Mouse (Mus musculus) midbrain, postnatal 0 days (tissue): ENCODE data around the gene Sesn3. TPM values are rescaled to one million over a fixed set of nuclear protein-coding genes. Genes with fewer than 3 reads are reported as not detected.
A peak's percentile ranks its signal among the peaks of the same experiment; 100 is the strongest.

Experiments
- ATAC-seq: fragments of 200-750 bp; cut with Nextera tagmentation; 2 replicates; pipeline ENCODE4 v1.8.0; 2017; ENCODE audit warnings: moderate number of reproducible peaks, mild to moderate bottlenecking, moderate TSS enrichment, moderate library complexity; ENCODE audit not compliant: low FRiP score
- DNase-seq: peaks from one replicate; pipeline ENCODE4 v3.0.0-alpha.2; 2015; ENCODE audit warnings: low spot score
- H3K27ac ChIP-seq: fragments of 300-500 bp; sonication (generic); 2 replicates; pipeline ENCODE4 v1.5.1; 2014; ENCODE audit warnings: low read depth, mild to moderate bottlenecking, low read length, mixed read lengths
- H3K27me3 ChIP-seq: fragments of 300-500 bp; sonication (generic); 2 replicates; pipeline ENCODE4 v1.6.1; 2014; ENCODE audit warnings: low read length, control low read depth, mixed read lengths; ENCODE audit not compliant: insufficient read depth
- H3K36me3 ChIP-seq: fragments of 300-500 bp; sonication (generic); 2 replicates; pipeline ENCODE4 v1.6.1; 2014; ENCODE audit warnings: low read length, control low read depth, mixed read lengths; ENCODE audit not compliant: insufficient read depth
- H3K4me1 ChIP-seq: fragments of 300-500 bp; sonication (generic); 2 replicates; pipeline ENCODE4 v1.6.1; 2014; ENCODE audit warnings: mild to moderate bottlenecking, control low read depth, antibody characterized with exemption, low read length, mixed read lengths; ENCODE audit not compliant: insufficient read depth
- H3K4me2 ChIP-seq: fragments of 300-500 bp; sonication (generic); 2 replicates; pipeline ENCODE4 v1.6.1; 2014; ENCODE audit warnings: low read depth, mild to moderate bottlenecking, low read length, mixed read lengths; ENCODE audit not compliant: poor library complexity, severe bottlenecking
- H3K4me3 ChIP-seq: fragments of 300-500 bp; sonication (generic); 2 replicates; pipeline ENCODE4 v1.5.1; 2014; ENCODE audit warnings: low read depth, mild to moderate bottlenecking, low read length, moderate library complexity
- H3K9ac ChIP-seq: fragments of 300-500 bp; sonication (generic); replicated peaks from 2 replicates; pipeline ENCODE4 v1.6.1; 2014; ENCODE audit warnings: mild to moderate bottlenecking, low read length, moderate library complexity, mixed read lengths; ENCODE audit not compliant: poor library complexity, severe bottlenecking
- H3K9me3 ChIP-seq: fragments of 300-500 bp; sonication (generic); 2 replicates; pipeline ENCODE4 v1.6.1; 2016; ENCODE audit warnings: low read length, control low read depth
- CTCF ChIP-seq: IDR thresholded peaks from 2 replicates; pipeline ENCODE4 v1.5.1; 2016; ENCODE audit warnings: antibody characterized with exemption, mild to moderate bottlenecking
- WGBS: fragments of 180-500 bp; shearing (Covaris S2); extraction: QIAGEN DNeasy Blood & Tissue Kit; methylation state at CpG from one replicate; pipeline ENCODE4 v1.1.7; 2014; 5-methylcytosine and 5-hydroxymethylcytosine counted together
- polyA plus RNA-seq: library from polyadenylated mRNA; unstranded; fragments of >200 nt; fragmentation: Nextera tagmentation; extraction: Ambion mirVana; gene quantifications from 2 replicates; pipeline ENCODE4 v1.2.1, GENCODE M21; 2015
- total RNA-seq: library from RNA; depleted of rRNA; stranded (reverse); fragments of >200 nt; gene quantifications from 2 replicates; pipeline ENCODE4 v1.2.3, GENCODE M21; 2014

The Sesn3 gene
- total and polyA plus RNA-seq, 2 experiments from 2014 or later: 22.9 to 59.2 TPM

GRCm38 (mm10) chr9:14349380-14349779 lies 74.5 kb downstream of the Sesn3 start:
- Histone ChIP-seq H3K27me3 (no peaks in the 10 kb centered on the region), H3K9me3 (no peaks in the 10 kb centered on the region), H3K27ac (no peak overlapping the region), H3K36me3 (no peaks in the 10 kb centered on the region; the same call in 1 of the 2 replicates), H3K9ac (no peak overlapping the region), H3K4me3 (no peak overlapping the region), H3K4me1 (no peaks in the 10 kb centered on the region), H3K4me2 (no peak overlapping the region)
- ATAC-seq: no peak
- 90% methylated on average over 5 of the region's 5 CpGs for WGBS
- no peak for DNase-seq
- TF ChIP-seq CTCF: no peak

- Histone ChIP-seq H3K4me1 (no peaks in the 10 kb centered on the region), H3K9ac (no peak overlapping the region), H3K4me3 (no peak overlapping the region), H3K27ac (no peak overlapping the region), H3K36me3 (peaks cover 4% of the 10 kb centered on the region; the same call in 1 of the 2 replicates), H3K27me3 (no peaks in the 10 kb centered on the region), H3K4me2 (no peak overlapping the region), H3K9me3 (no peaks in the 10 kb centered on the region)
- TF ChIP-seq CTCF: no peak
- DNase-seq (no peak), ATAC-seq (no peak)
- 88% methylated on average over 2 of the region's 2 CpGs for WGBS
Measured at GRCm38 (mm10) chr9:14350787-14351186, 75.9 kb downstream of the Sesn3 start.

GRCm38 (mm10) chr9:14352337-14352736 lies 77.5 kb downstream of the Sesn3 start:
- no peaks in the 10 kb centered on the region for H3K9me3 ChIP-seq
- no peak overlapping the region for H3K9ac ChIP-seq
- H3K4me2 ChIP-seq: no peak overlapping the region
- H3K27ac ChIP-seq: no peak overlapping the region
- H3K4me1 ChIP-seq: no peaks in the 10 kb centered on the region
- no peak overlapping the region for H3K4me3 ChIP-seq
- ATAC-seq: no peak
- no peaks in the 10 kb centered on the region for H3K27me3 ChIP-seq
- WGBS: 86% methylated on average over 1 of the region's 1 CpGs
- peaks cover 12% of the 10 kb centered on the region for H3K36me3 ChIP-seq
- no peak for TF ChIP-seq CTCF
- no peak for DNase-seq

GRCm38 (mm10) chr9:14354852-14355251 lies 80.0 kb downstream of the Sesn3 start:
- 53% methylated on average over 6 of the region's 6 CpGs for WGBS
- DNase-seq (no peak), ATAC-seq (no peak)
- H3K9me3 ChIP-seq: no peaks in the 10 kb centered on the region
- peaks cover 14% of the 10 kb centered on the region for H3K36me3 ChIP-seq
- no peak for TF ChIP-seq CTCF
- no peak overlapping the region for H3K4me3 ChIP-seq
- no peak overlapping the region for H3K4me2 ChIP-seq
- H3K27me3 ChIP-seq: no peaks in the 10 kb centered on the region
- no peak overlapping the region for H3K9ac ChIP-seq
- no peaks in the 10 kb centered on the region for H3K4me1 ChIP-seq
- H3K27ac ChIP-seq: no peak overlapping the region

GRCm38 (mm10) chr9:14357033-14357432 lies 82.2 kb downstream of the Sesn3 start:
- H3K4me3 ChIP-seq: no peak overlapping the region
- H3K27me3 ChIP-seq: no peaks in the 10 kb centered on the region
- DNase-seq (no peak), ATAC-seq (no peak)
- peak; percentile 53 for TF ChIP-seq CTCF
- H3K36me3 ChIP-seq: peaks cover 19% of the 10 kb centered on the region
- no peaks in the 10 kb centered on the region for H3K9me3 ChIP-seq
- H3K4me1 ChIP-seq: no peaks in the 10 kb centered on the region
- H3K27ac ChIP-seq: no peak overlapping the region
- no peak overlapping the region for H3K4me2 ChIP-seq
- 90% methylated on average over 4 of the region's 4 CpGs for WGBS
- H3K9ac ChIP-seq: no peak overlapping the region

GRCm38 (mm10) chr9:14362068-14362768 lies 87.4 kb downstream of the Sesn3 start:
- no peak for ATAC-seq
- no peak for TF ChIP-seq CTCF
- no peaks in the 10 kb centered on the region for H3K27me3 ChIP-seq

More at GRCm38 (mm10) chr9:14362068-14362768, 87.4 kb downstream of the Sesn3 start:
- no peak for DNase-seq
- peaks cover 8% of the 10 kb centered on the region for H3K36me3 ChIP-seq
- 90% methylated on average over 8 of the region's 8 CpGs for WGBS
- H3K27ac ChIP-seq: no peak overlapping the region
- no peak overlapping the region for H3K9ac ChIP-seq
- no peaks in the 10 kb centered on the region for H3K4me1 ChIP-seq
- no peak overlapping the region for H3K4me2 ChIP-seq
- H3K4me3 ChIP-seq: no peak overlapping the region
- H3K9me3 ChIP-seq: no peaks in the 10 kb centered on the region
